Mouse (Mus musculus) left cerebral cortex, postnatal 4 days (tissue): ENCODE data around the gene Tubg2. TPM values are rescaled to one million over a fixed set of nuclear protein-coding genes. Genes with fewer than 3 reads are reported as not detected.
"Not testable (repeated sequence)": the region's sequence is repeated elsewhere in the genome, so short reads cannot be mapped to it uniquely, and the experiment has no call there.

Experiments used
- DNase-seq: peaks from one replicate; pipeline ENCODE4 v3.0.0-alpha.2; 2022
- intact Hi-C: fragments of 180-260 bp; cut with DNase I; formaldehyde crosslinking; loops from one replicate; pipeline ENCODE4 v1.15.1; 2025
- total RNA-seq, 2 experiments: library from RNA; stranded (reverse); gene quantifications; 2 replicates each; pipeline ENCODE4 v1.2.3; 2021

Gene Tubg2
- total RNA-seq, 2 experiments from 2014 or later, result 38.6 to 41.6 TPM

- intact Hi-C loops, result no loop called here
- no peak for DNase-seq
These were observed 17.0 kb upstream of the Tubg2 start for GRCm38 (mm10) chr11:101138536-101139181.

- intact Hi-C loops, result no loop called here
- no peak for DNase-seq
These were observed 15.4 kb upstream of the Tubg2 start for GRCm38 (mm10) chr11:101140164-101140819.

- intact Hi-C loops, result no loop called here
- DNase-seq, result no peak
These were observed 14.6 kb upstream of the Tubg2 start for GRCm38 (mm10) chr11:101141088-101141487.

- intact Hi-C loops, result no loop called here
- no peak for DNase-seq
These were observed 13.3 kb upstream of the Tubg2 start for GRCm38 (mm10) chr11:101142215-101142967.

GRCm38 (mm10) chr11:101143338-101144225 lies 12.1 kb upstream of the Tubg2 start:
- peak; percentile 59 for DNase-seq
- intact Hi-C loops, result no loop called here

GRCm38 (mm10) chr11:101146377-101146776 lies 9.3 kb upstream of the Tubg2 start:
- peak; percentile 66 for DNase-seq
- intact Hi-C loops, result no loop called here

- intact Hi-C loops, result no loop called here
- no peak for DNase-seq
These were observed 7.0 kb upstream of the Tubg2 start for GRCm38 (mm10) chr11:101148751-101149150.

- no peak for DNase-seq
- intact Hi-C loops, result no loop called here
These were observed 6.3 kb upstream of the Tubg2 start for GRCm38 (mm10) chr11:101149178-101150105.

GRCm38 (mm10) chr11:101151063-101151462 lies 4.6 kb upstream of the Tubg2 start:
- intact Hi-C loops, result no loop called here
- DNase-seq, result no peak

GRCm38 (mm10) chr11:101152825-101153224 lies 2.9 kb upstream of the Tubg2 start:
- intact Hi-C loops, result no loop called here
- no peak for DNase-seq

GRCm38 (mm10) chr11:101154648-101155047 lies 1.1 kb upstream of the Tubg2 start:
- no peak for DNase-seq
- intact Hi-C loops, result no loop called here

GRCm38 (mm10) chr11:101155151-101155550 lies 556 bp upstream of the Tubg2 start:
- intact Hi-C loops, result no loop called here
- no peak for DNase-seq

- DNase-seq, intact Hi-C loops: not testable (repeated sequence)
These were observed 4.4 kb downstream of the Tubg2 start for GRCm38 (mm10) chr11:101160151-101160550.

GRCm38 (mm10) chr11:101160981-101161505 lies 5.3 kb downstream of the Tubg2 start:
- intact Hi-C loops, result not testable (repeated sequence)

GRCm38 (mm10) chr11:101161551-101161950 lies 5.8 kb downstream of the Tubg2 start:
- DNase-seq, result no peak
- intact Hi-C loops, result no loop called here

More at GRCm38 (mm10) chr11:101160981-101161505, 5.3 kb downstream of the Tubg2 start:
- DNase-seq, result not testable (repeated sequence)

- intact Hi-C loops, result no loop called here
- DNase-seq, result no peak
These were observed 6.6 kb downstream of the Tubg2 start for GRCm38 (mm10) chr11:101162301-101162700.

GRCm38 (mm10) chr11:101162772-101163171 lies 7.1 kb downstream of the Tubg2 start:
- intact Hi-C loops, result no loop called here
- peak; percentile 57 for DNase-seq

GRCm38 (mm10) chr11:101163476-101164350 lies 8.0 kb downstream of the Tubg2 start:
- intact Hi-C loops, result no loop called here
- DNase-seq, result no peak

- intact Hi-C loops, result no loop called here
- no peak for DNase-seq
These were observed 8.6 kb downstream of the Tubg2 start for GRCm38 (mm10) chr11:101164351-101164665.
